Mouse (Mus musculus) kidney, embryonic 15.5 days (tissue): Measurements from ENCODE around the gene Otog. TPM values are rescaled to one million over a fixed set of nuclear protein-coding genes. Genes with fewer than 3 reads are reported as not detected.

ENCODE experiments used
- ATAC-seq: fragments of 200-750 bp; cut with Nextera tagmentation; replicated peaks from 2 replicates; pipeline ENCODE4 v1.8.0; 2017; ENCODE audit warnings: moderate TSS enrichment; ENCODE audit not compliant: low FRiP score
- H3K27ac ChIP-seq: fragments of 300-500 bp; sonication (generic); 2 replicates; pipeline ENCODE4 v1.5.1; 2015; ENCODE audit warnings: mild to moderate bottlenecking, inconsistent platforms
- H3K27me3 ChIP-seq: fragments of 300-500 bp; sonication (generic); 2 replicates; pipeline ENCODE4 v1.6.1; 2015; ENCODE audit warnings: inconsistent platforms
- H3K36me3 ChIP-seq: fragments of 300-500 bp; sonication (generic); 2 replicates; pipeline ENCODE4 v1.6.1; 2015; ENCODE audit warnings: inconsistent platforms
- H3K4me1 ChIP-seq: fragments of 300-500 bp; sonication (generic); 2 replicates; pipeline ENCODE4 v1.6.1; 2015; ENCODE audit warnings: inconsistent platforms
- H3K4me2 ChIP-seq: fragments of 300-500 bp; sonication (generic); 2 replicates; pipeline ENCODE4 v1.6.1; 2015; ENCODE audit warnings: moderate library complexity, mild to moderate bottlenecking, inconsistent platforms
- H3K4me3 ChIP-seq: fragments of 300-500 bp; sonication (generic); replicated peaks from 2 replicates; pipeline ENCODE4 v1.5.1; 2015; ENCODE audit warnings: mild to moderate bottlenecking, inconsistent platforms
- H3K9ac ChIP-seq: fragments of 300-500 bp; sonication (generic); 2 replicates; pipeline ENCODE4 v1.6.1; 2015; ENCODE audit warnings: mild to moderate bottlenecking, inconsistent platforms
- H3K9me3 ChIP-seq: fragments of 300-500 bp; sonication (generic); replicated peaks from 2 replicates; pipeline ENCODE4 v1.6.1; 2016; ENCODE audit warnings: inconsistent platforms
- WGBS: fragments of 180-500 bp; shearing (Covaris S2); methylation state at CpG from one replicate; pipeline ENCODE4 v1.1.7; 2015; ENCODE audit warnings: mixed read lengths; 5-methylcytosine and 5-hydroxymethylcytosine counted together
- polyA plus RNA-seq: library from polyadenylated mRNA; unstranded; fragments of >200 nt; fragmentation: Nextera tagmentation; extraction: Ambion mirVana; gene quantifications from 2 replicates; pipeline ENCODE4 v1.2.1, GENCODE M21; 2015

Gene Otog
- polyA plus RNA-seq = 0.04 and 0.06 TPM in 2 replicates

GRCm38 (mm10) chr7:46240696-46241095, at the start of gene Otog:
TSS of gene Otog (plus strand) at chr7:46240987.
- Histone ChIP-seq H3K4me2 (no peak within 1 kb of the TSS), H3K27ac (no peak within 1 kb of the TSS), H3K9ac (no peak within 1 kb of the TSS), H3K36me3 (no peaks in the 10 kb centered on the region), H3K4me3 (no peak within 1 kb of the TSS), H3K27me3 (no peaks in the 10 kb centered on the region), H3K4me1 (peaks cover 34% of the 10 kb centered on the region), H3K9me3 (no peaks in the 10 kb centered on the region)
- ATAC-seq = no peak
- 40% methylated on average over 2 of the region's 2 CpGs for WGBS

GRCm38 (mm10) chr7:46195356-46195755, 45.4 kb upstream of the Otog start:
- Histone ChIP-seq H3K4me1 (no peaks in the 10 kb centered on the region), H3K4me3 (no peak overlapping the region), H3K4me2 (no peak overlapping the region), H3K27ac (no peak overlapping the region), H3K9ac (no peak overlapping the region), H3K9me3 (no peaks in the 10 kb centered on the region), H3K27me3 (no peaks in the 10 kb centered on the region; the same call in 1 of the 2 replicates), H3K36me3 (no peaks in the 10 kb centered on the region)
- no peak for ATAC-seq
- WGBS = 75% methylated on average over 5 of the region's 5 CpGs

GRCm38 (mm10) chr7:46200021-46200420, 40.8 kb upstream of the Otog start:
- H3K4me2 ChIP-seq = no peak overlapping the region
- H3K27me3 ChIP-seq = peaks cover 3% of the 10 kb centered on the region; the same call in 1 of the 2 replicates

GRCm38 (mm10) chr7:46201649-46202048, 39.1 kb upstream of the Otog start:
- H3K4me3 ChIP-seq = no peak overlapping the region
- peak; percentile 41; the same call in 1 of the 2 replicates for ATAC-seq
- peak overlapping the region; percentile 21; the same call in 1 of the 2 replicates for H3K4me2 ChIP-seq
- no peak overlapping the region for H3K9ac ChIP-seq
- H3K9me3 ChIP-seq = no peaks in the 10 kb centered on the region
- H3K27me3 ChIP-seq = peaks cover 3% of the 10 kb centered on the region; the same call in 1 of the 2 replicates
- peaks cover 5% of the 10 kb centered on the region; the same call in 1 of the 2 replicates for H3K4me1 ChIP-seq
- WGBS = 17% methylated on average over 14 of the region's 14 CpGs
- no peak overlapping the region for H3K27ac ChIP-seq
- H3K36me3 ChIP-seq = no peaks in the 10 kb centered on the region

More at GRCm38 (mm10) chr7:46200021-46200420, 40.8 kb upstream of the Otog start:
- Histone ChIP-seq H3K27ac (no peak overlapping the region), H3K9me3 (no peaks in the 10 kb centered on the region), H3K4me1 (peaks cover 5% of the 10 kb centered on the region; the same call in 1 of the 2 replicates), H3K9ac (no peak overlapping the region), H3K4me3 (no peak overlapping the region), H3K36me3 (no peaks in the 10 kb centered on the region)
- WGBS = 66% methylated on average over 6 of the region's 6 CpGs
- no peak for ATAC-seq

- H3K4me1 ChIP-seq = peaks cover 5% of the 10 kb centered on the region; the same call in 1 of the 2 replicates
- H3K9ac ChIP-seq = no peak overlapping the region
- no peak overlapping the region for H3K4me3 ChIP-seq
- H3K27me3 ChIP-seq = 0 out of 2 replicates have a peak, but pooled peaks cover 3% of the 10 kb centered on the region
- ATAC-seq = no peak
- H3K9me3 ChIP-seq = no peaks in the 10 kb centered on the region
- H3K27ac ChIP-seq = no peak overlapping the region
- H3K4me2 ChIP-seq = no peak overlapping the region
- no peaks in the 10 kb centered on the region for H3K36me3 ChIP-seq
- 30% methylated on average over 11 of the region's 11 CpGs for WGBS
Measured at GRCm38 (mm10) chr7:46204046-46204471, 36.7 kb upstream of the Otog start.

GRCm38 (mm10) chr7:46204775-46205174, 36.0 kb upstream of the Otog start:
- 0 out of 2 replicates have a peak, but pooled peaks cover 3% of the 10 kb centered on the region for H3K27me3 ChIP-seq
- 79% methylated on average over 6 of the region's 6 CpGs for WGBS
- no peak overlapping the region for H3K9ac ChIP-seq
- no peak overlapping the region for H3K27ac ChIP-seq
- ATAC-seq = no peak
- no peaks in the 10 kb centered on the region for H3K9me3 ChIP-seq
- no peak overlapping the region for H3K4me3 ChIP-seq
- peaks cover 5% of the 10 kb centered on the region; the same call in 1 of the 2 replicates for H3K4me1 ChIP-seq
- no peaks in the 10 kb centered on the region for H3K36me3 ChIP-seq
- no peak overlapping the region for H3K4me2 ChIP-seq

- 87% methylated on average over 8 of the region's 8 CpGs for WGBS
- Histone ChIP-seq H3K27me3 (0 out of 2 replicates have a peak, but pooled peaks cover 2% of the 10 kb centered on the region), H3K4me1 (no peaks in the 10 kb centered on the region), H3K36me3 (no peaks in the 10 kb centered on the region), H3K27ac (no peak overlapping the region), H3K4me3 (no peak overlapping the region), H3K9me3 (no peaks in the 10 kb centered on the region), H3K4me2 (no peak overlapping the region), H3K9ac (no peak overlapping the region)
- ATAC-seq = no peak
Measured at GRCm38 (mm10) chr7:46208131-46208530, 32.7 kb upstream of the Otog start.

GRCm38 (mm10) chr7:46210276-46210675, 30.5 kb upstream of the Otog start:
- H3K4me3 ChIP-seq = no peak overlapping the region
- no peak overlapping the region for H3K9ac ChIP-seq
- no peaks in the 10 kb centered on the region for H3K9me3 ChIP-seq
- no peaks in the 10 kb centered on the region for H3K36me3 ChIP-seq
- H3K27me3 ChIP-seq = no peaks in the 10 kb centered on the region
- H3K4me2 ChIP-seq = no peak overlapping the region
- no peak overlapping the region for H3K27ac ChIP-seq
- 82% methylated on average over 6 of the region's 6 CpGs for WGBS
- no peaks in the 10 kb centered on the region for H3K4me1 ChIP-seq
- no peak for ATAC-seq

GRCm38 (mm10) chr7:46216481-46216880, 24.3 kb upstream of the Otog start:
- H3K36me3 ChIP-seq = no peaks in the 10 kb centered on the region
- no peak overlapping the region for H3K4me2 ChIP-seq
- no peak overlapping the region for H3K27ac ChIP-seq
- peaks cover 15% of the 10 kb centered on the region; the same call in 1 of the 2 replicates for H3K27me3 ChIP-seq
- H3K4me1 ChIP-seq = peaks cover 15% of the 10 kb centered on the region
- H3K9me3 ChIP-seq = no peaks in the 10 kb centered on the region
- 42% methylated on average over 2 of the region's 2 CpGs for WGBS
- no peak overlapping the region for H3K4me3 ChIP-seq
- no peak for ATAC-seq
- H3K9ac ChIP-seq = no peak overlapping the region

GRCm38 (mm10) chr7:46218415-46218814, 22.4 kb upstream of the Otog start:
- ATAC-seq = peak; percentile 77
- H3K27me3 ChIP-seq = peaks cover 15% of the 10 kb centered on the region; the same call in 1 of the 2 replicates

GRCm38 (mm10) chr7:46220591-46221129, 20.1 kb upstream of the Otog start:
- Histone ChIP-seq H3K36me3 (no peaks in the 10 kb centered on the region; the same call in 1 of the 2 replicates), H3K27me3 (peaks cover 17% of the 10 kb centered on the region; the same call in 1 of the 2 replicates), H3K9ac (no peak overlapping the region), H3K9me3 (no peaks in the 10 kb centered on the region), H3K4me3 (no peak overlapping the region), H3K27ac (no peak overlapping the region), H3K4me2 (no peak overlapping the region), H3K4me1 (peaks cover 15% of the 10 kb centered on the region)
- WGBS = 73% methylated on average over 8 of the region's 8 CpGs
- no peak for ATAC-seq

More at GRCm38 (mm10) chr7:46218415-46218814, 22.4 kb upstream of the Otog start:
- peaks cover 15% of the 10 kb centered on the region for H3K4me1 ChIP-seq
- H3K4me2 ChIP-seq = peak overlapping the region; percentile 25; the same call in 1 of the 2 replicates
- H3K4me3 ChIP-seq = no peak overlapping the region
- no peak overlapping the region for H3K27ac ChIP-seq
- 6% methylated on average over 11 of the region's 11 CpGs for WGBS
- H3K9ac ChIP-seq = no peak overlapping the region
- H3K36me3 ChIP-seq = no peaks in the 10 kb centered on the region
- no peaks in the 10 kb centered on the region for H3K9me3 ChIP-seq

GRCm38 (mm10) chr7:46226253-46226652, 14.5 kb upstream of the Otog start:
- 39% methylated on average over 7 of the region's 7 CpGs for WGBS
- no peak overlapping the region for H3K4me2 ChIP-seq
- no peaks in the 10 kb centered on the region for H3K9me3 ChIP-seq
- no peak for ATAC-seq
- H3K36me3 ChIP-seq = no peaks in the 10 kb centered on the region; the same call in 1 of the 2 replicates
- H3K9ac ChIP-seq = no peak overlapping the region
- H3K27ac ChIP-seq = no peak overlapping the region
- 0 out of 2 replicates have a peak, but pooled peaks cover 3% of the 10 kb centered on the region for H3K27me3 ChIP-seq
- H3K4me3 ChIP-seq = no peak overlapping the region
- no peaks in the 10 kb centered on the region for H3K4me1 ChIP-seq
